Mouse (Mus musculus) adrenal gland, postnatal 36 days (tissue): ENCODE measurements at regions not wholly inside any gene's neighbourhood (a gene's known extent, or its start where the extent isn't known, plus 50 kb on each side); places are given as distances from the start of the nearest gene placed in this dataset.
A peak's percentile ranks its signal among the peaks of the same experiment; 100 is the strongest.

ENCODE experiments used
- DNase-seq, 2 experiments: peaks; one replicate each; pipeline ENCODE4 v3.0.0; 2021; ENCODE audit warnings: mixed read lengths in 1 of 2

- no peak for DNase-seq
These were observed 53.5 kb upstream of the Osbpl8 start for GRCm38 (mm10) chr10:111111020-111111419.

- DNase-seq: peak; percentile 51 to 55
These were observed 55.6 kb upstream of the Osbpl8 start for GRCm38 (mm10) chr10:111108658-111109633.

GRCm38 (mm10) chr10:111107852-111108251 lies 56.7 kb upstream of the Osbpl8 start:
- no peak for DNase-seq

- peak; percentile 66 to 69 for DNase-seq
These were observed 57.2 kb upstream of the Osbpl8 start for GRCm38 (mm10) chr10:111107387-111107786.

GRCm38 (mm10) chr10:111106411-111106810 lies 58.1 kb upstream of the Osbpl8 start:
- DNase-seq: no peak

- no peak for DNase-seq
These were observed 58.9 kb upstream of the Osbpl8 start for GRCm38 (mm10) chr10:111105662-111106061.

GRCm38 (mm10) chr10:111103512-111103911 lies 61.0 kb upstream of the Osbpl8 start:
- DNase-seq: no peak

- DNase-seq: peak; percentile 57 to 64
These were observed 61.5 kb upstream of the Osbpl8 start for GRCm38 (mm10) chr10:111103086-111103485.

- peak; percentile 46 to 67 for DNase-seq
These were observed 62.4 kb upstream of the Osbpl8 start for GRCm38 (mm10) chr10:111101901-111102761.

- DNase-seq: peak; percentile 76 to 81
These were observed 64.6 kb upstream of the Osbpl8 start for GRCm38 (mm10) chr10:111099812-111100464.

GRCm38 (mm10) chr10:111099059-111099811 lies 65.3 kb upstream of the Osbpl8 start:
- no peak for DNase-seq

- no peak for DNase-seq
These were observed 67.3 kb upstream of the Osbpl8 start for GRCm38 (mm10) chr10:111097245-111097644.

- no peak for DNase-seq
These were observed 67.7 kb upstream of the Osbpl8 start for GRCm38 (mm10) chr10:111096811-111097210.

- peak in 1 of 2 experiments; percentile 22 for DNase-seq
These were observed 70.1 kb upstream of the Osbpl8 start for GRCm38 (mm10) chr10:111094405-111094804.

GRCm38 (mm10) chr10:111089382-111089781 lies 75.2 kb upstream of the Osbpl8 start:
- DNase-seq: peak; percentile 56

- no peak for DNase-seq
These were observed 75.6 kb upstream of the Zdhhc17 start for GRCm38 (mm10) chr10:111085561-111085960.

- peak in 1 of 2 experiments; percentile 29 for DNase-seq
These were observed 74.4 kb upstream of the Zdhhc17 start for GRCm38 (mm10) chr10:111084267-111084780.

- no peak for DNase-seq
These were observed 73.9 kb upstream of the Zdhhc17 start for GRCm38 (mm10) chr10:111083861-111084260.

- no peak for DNase-seq
These were observed 73.4 kb upstream of the Zdhhc17 start for GRCm38 (mm10) chr10:111083338-111083737.

GRCm38 (mm10) chr10:111080322-111080721 lies 70.4 kb upstream of the Zdhhc17 start:
- no peak for DNase-seq

GRCm38 (mm10) chr10:111079051-111079450 lies 69.1 kb upstream of the Zdhhc17 start:
- DNase-seq: no peak
